Mouse (Mus musculus): Measurements from ENCODE around the gene Mxra8.

DNA sequence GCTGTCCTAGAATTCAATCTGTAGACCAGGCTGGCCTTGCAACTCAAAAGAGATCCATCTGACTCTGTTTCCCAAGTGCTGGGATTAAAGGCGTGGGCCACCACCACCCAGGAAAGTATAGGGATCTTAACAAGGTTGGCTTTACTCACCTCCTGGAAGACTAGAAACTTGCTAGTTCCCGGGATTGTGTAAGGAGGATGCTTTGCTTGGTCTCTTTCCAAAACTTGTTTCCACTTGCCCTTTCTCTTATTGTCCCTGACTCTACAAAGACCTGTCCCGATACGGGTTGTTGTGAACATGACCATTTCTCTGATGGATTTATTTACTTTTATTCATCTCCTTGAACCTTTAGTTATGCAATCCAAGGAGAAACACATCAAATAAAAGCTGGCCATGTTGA is 9.6 kb upstream of the Mxra8 start:
- TF ChIP-seq CTCF (IDR thresholded peaks at IDR 0.05; ENCODE audit: low read depth) (no peak), EP300 (IDR thresholded peaks at IDR 0.05; ENCODE audit: low read depth) (no peak)
